Mouse (Mus musculus): ENCODE measurements around the gene Sprr1a.

- TF ChIP-seq EP300 (IDR thresholded peaks at IDR 0.05; ENCODE audit: low read depth) (no peak), CTCF (IDR thresholded peaks at IDR 0.05; ENCODE audit: low read depth) (no peak)
These were observed 48.7 kb upstream of the Sprr1a start, which contains the start of gene 2310046K23Rik for GRCm38 (mm10) chr3:92534411-92534810.
